Mouse (Mus musculus): ENCODE results near the gene Ndufs8.

DNA sequence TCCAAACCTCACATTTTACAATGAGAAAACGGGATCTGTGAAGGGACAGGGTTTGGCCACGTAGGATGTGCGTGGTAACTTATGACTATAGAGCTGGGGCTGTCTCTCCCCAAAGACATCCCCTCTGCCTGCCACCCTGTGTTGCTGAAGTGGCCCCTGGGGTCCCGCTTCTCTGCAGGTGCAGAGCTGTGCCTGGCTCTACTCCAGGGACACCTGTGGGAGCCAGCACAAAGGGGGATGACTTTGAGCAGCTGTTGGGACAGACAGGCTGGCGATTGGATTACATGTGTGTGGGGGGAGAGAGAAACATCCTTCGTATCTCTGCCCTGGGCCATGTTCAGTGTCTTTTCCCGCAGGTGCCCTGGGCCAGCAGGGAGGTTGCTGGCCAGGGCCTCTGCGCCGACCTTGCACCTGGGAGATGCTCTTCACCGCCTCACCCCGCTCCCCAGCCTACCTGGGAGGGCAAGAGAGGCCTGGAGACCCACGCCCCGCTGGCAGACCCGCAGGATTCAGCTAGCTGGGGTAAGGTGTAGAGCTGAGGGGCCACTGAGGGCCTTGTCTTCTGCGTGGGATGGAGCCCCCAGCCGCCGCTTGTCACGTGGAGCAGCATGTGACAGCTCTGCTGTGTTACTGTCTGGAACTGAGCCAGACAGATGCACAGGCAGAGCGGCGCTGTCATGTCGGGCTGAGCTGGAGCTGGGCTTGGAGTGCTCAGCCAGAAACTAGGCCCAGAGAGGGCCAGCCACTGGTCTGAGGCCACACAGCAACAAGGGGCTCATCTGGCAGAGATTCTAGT is 17.9 kb upstream of the Ndufs8 start:
- TF ChIP-seq POLR2A (IDR thresholded peaks at IDR 0.05; ENCODE audit: low read depth, low read length) (no peak), CTCF (IDR thresholded peaks at IDR 0.05; ENCODE audit: extremely low read depth, insufficient read length, insufficient replicate concordance, low read depth, low read length) (no peak)
